Mouse (Mus musculus): ENCODE results near the gene Ogfr.

- TF ChIP-seq POLR2A (IDR thresholded peaks at IDR 0.05; ENCODE audit: control insufficient read depth, extremely low read depth, insufficient read depth, low read length, poor library complexity) = no peak
- no peak for TF ChIP-seq CTCF (IDR thresholded peaks at IDR 0.05; ENCODE audit: borderline replicate concordance, control insufficient read depth, extremely low read depth, insufficient read depth, low read length, poor library complexity)
Measured at GRCm38 (mm10) chr2:180563296-180563695, 25.7 kb upstream of the Ogfr start.

Measured in thymus, adult 2 months (tissue).